Mouse (Mus musculus) adrenal gland, postnatal 4 days (tissue): Measurements from ENCODE around the gene Atp10a. TPM values are rescaled to one million over a fixed set of nuclear protein-coding genes. Genes with fewer than 3 reads are reported as not detected.

Experiments used
- DNase-seq, 2 experiments: peaks; one replicate each; pipeline ENCODE4 v3.0.0; 2021 to 2022; ENCODE audit warnings: low spot score in 2 of 2, mixed read lengths in 2 of 2
- total RNA-seq, 2 experiments: library from RNA; stranded (reverse); gene quantifications; 2 replicates each; pipeline ENCODE4 v1.2.3; 2021

Atp10a gene
- total RNA-seq, 2 experiments from 2014 or later: 37.8 to 42.1 TPM

- DNase-seq: no peak
These were observed 31.0 kb downstream of the Atp10a start for GRCm38 (mm10) chr7:58686997-58687396.

DNA sequence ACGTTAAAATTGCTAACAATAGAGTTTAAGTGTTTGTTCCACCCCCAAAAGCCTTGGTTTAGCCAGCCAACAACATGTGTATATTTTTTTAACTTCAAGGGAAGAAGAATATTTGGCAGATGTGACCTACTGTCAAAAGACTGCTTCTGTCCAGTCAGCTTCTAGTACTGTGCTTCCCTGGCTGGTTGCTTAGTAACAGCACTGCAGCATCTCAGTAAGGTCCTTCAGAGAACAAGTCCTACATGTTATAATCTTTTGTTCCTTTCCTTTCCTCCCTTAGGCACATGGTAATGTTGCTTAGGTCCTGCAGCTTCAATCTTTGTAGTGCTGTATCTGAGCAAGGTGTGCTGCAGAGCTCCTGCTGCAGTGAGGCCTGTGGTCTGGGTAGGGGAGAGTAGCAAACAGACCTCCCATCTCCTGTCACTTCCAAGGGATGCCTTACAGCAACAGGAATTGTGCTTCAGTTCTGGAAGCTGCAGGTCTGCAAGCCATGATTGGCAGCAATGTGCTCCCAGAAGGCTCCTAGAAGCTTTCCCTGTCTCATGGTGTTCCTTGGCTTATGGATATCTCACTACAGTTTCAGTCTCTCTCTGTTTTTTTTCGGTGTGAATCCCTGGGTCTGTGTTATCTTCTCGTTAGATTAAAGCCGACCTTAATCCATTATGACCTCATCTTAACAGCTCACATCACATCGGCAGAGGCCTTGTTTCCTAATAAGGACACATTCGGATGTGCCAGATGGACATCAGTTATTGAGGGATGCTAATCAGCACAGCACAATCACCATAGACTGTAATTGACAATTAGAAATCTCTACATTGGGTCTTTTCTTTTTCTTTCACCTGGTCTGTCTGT is 34.3 kb downstream of the Atp10a start:
- DNase-seq: no peak

GRCm38 (mm10) chr7:58690997-58691596 is 35.1 kb downstream of the Atp10a start:
- no peak for DNase-seq

DNA sequence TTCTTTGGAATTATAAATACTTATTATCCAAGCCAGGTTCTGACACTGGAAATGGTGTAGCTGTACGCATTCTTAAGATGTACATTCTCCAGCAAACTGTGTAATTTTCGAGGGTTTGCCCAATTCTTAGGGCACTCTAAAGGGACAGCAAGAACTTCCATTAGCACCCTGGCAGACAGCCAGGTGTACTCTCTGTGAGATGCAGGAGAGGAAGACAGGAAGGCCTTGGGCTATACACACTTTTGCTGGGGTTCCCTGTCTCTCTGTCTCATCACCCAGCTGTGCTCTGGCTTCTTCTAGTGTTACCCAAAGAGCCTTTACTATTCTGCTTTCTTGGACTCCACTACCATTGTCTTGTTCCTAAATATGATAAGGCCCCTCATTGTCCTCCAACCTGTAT is 36.7 kb downstream of the Atp10a start:
- no peak for DNase-seq

DNA sequence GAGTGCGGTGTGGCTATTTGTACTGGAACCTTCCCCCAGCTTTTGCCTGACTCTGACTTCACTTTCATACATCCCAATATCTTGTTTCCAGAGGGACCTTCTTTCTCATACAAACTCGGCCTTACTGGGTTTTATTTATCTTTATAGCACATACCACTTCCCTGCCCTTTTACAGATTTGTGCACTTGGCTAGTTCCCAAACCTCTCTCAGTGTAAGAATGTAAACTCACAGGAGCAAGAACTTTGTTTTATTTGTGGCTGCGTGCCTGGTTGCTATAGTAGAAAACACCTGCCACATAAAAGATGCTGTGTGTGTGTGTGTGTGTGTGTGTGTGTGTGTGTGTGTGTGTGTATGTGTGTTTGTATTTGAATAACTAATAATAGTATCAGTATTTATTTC is 37.4 kb downstream of the Atp10a start:
- no peak for DNase-seq

DNA sequence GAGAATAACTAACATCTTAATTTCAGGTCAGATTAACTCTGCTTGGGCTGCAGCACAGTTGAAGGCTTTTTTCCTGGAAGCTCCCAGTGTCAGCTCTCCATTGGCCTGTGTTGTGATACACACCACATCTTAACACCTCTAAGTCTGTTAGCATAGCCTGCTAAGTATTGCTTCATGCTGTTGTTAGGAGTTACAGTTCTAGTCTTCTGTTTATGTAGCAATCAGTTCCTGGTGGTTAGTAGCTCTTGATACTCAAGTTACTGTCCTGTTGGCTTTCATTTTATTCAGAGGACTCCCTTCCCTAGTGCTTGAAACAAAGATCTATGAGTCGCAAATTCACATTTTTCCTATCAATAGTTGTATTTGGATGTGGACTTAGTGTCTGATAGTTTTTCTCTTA is 39.7 kb downstream of the Atp10a start:
- DNase-seq: no peak

GRCm38 (mm10) chr7:58697092-58697491 is 41.1 kb downstream of the Atp10a start:
- no peak for DNase-seq

GRCm38 (mm10) chr7:58698738-58699442 is 42.9 kb downstream of the Atp10a start:
- DNase-seq: no peak

- no peak for DNase-seq
These were observed 45.3 kb downstream of the Atp10a start for GRCm38 (mm10) chr7:58701311-58701710.

DNA sequence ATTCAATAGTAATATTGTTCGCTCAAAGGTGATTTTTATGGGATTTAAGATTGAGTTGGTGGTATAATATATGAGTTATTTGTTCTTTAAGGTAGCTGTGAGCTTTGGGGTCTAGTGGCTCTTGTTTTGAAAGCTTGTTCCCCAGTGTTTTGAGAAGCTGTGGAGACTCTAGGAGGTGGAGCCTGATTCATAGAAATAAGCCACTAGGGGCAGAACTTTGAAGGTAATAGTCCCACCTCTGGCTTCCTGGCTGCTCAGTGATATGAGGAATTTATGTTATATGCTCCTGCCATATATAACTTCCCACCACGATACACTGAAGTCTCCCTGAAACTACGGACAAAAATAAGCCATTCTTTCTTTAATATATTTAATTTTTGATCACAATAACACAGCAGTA is 49.2 kb downstream of the Atp10a start:
- DNase-seq: no peak

DNA sequence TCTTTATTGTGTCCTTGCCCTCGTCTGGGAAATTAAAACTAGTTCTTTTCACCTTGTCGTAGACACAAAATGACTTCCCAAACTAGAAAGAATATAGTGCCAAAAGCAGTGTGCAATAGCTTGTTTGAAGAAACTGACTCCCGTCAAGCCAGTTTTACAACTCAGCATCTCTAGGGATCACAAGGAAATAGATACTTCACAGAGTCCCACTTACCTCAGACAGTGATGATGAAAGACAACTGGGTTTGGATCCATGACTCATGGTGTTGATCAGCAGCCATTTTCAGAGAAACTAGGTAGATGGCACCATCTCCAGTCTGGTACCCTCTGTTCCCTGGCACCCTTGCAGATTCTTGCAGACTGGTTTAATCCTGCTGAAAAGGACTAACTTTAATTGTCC is 53.3 kb downstream of the Atp10a start:
- no peak for DNase-seq

DNA sequence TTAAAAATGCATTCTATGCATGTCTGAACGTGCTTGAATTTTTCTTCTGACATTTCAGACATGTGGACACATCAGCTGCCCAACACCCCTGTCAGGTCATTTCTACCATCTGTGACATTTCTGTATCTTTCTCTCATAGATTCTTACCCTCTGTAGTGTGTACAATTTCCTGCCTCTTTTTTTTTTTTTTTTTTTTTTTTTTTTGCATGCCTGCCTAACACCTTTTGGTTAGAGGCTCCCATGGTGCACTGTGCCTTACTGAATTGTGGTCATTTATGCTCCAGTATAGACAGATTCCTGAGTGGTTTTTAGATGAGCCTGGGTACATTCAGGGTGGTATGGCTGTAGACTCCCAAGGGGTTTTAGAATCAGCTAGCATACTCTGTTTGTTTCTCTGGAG is 54.3 kb downstream of the Atp10a start:
- no peak for DNase-seq

- DNase-seq: no peak
These were observed 55.8 kb downstream of the Atp10a start for GRCm38 (mm10) chr7:58711811-58712210.

DNA sequence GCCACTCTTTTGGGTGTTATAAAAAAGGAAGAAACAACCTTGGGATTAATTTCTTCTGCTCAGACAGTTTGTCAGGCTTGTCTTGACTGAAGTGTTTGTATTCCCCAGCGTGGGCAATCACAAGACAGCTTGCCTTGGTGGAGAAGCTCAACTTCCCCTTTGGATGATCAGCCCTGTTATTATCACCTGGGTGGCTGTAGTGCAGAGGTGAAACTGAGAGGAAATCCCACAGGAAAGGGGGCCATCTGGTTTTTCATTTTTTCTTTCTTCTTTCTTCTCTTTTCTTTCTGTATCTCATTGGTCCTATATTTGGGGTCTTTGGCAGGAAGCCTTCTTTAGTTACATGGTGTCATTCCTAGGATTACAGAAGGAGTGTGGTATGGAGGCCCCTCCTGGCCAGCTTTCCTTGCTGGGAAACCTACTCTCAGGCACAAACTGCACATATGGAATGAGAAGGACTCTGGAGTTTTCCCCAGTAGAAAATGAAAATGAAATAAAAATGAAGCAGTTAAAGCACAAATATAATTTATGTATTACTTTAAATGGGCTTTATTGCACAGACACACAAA is 59.7 kb downstream of the Atp10a start:
- DNase-seq: no peak

GRCm38 (mm10) chr7:58716626-58717025 is 60.7 kb downstream of the Atp10a start:
- no peak for DNase-seq

DNA sequence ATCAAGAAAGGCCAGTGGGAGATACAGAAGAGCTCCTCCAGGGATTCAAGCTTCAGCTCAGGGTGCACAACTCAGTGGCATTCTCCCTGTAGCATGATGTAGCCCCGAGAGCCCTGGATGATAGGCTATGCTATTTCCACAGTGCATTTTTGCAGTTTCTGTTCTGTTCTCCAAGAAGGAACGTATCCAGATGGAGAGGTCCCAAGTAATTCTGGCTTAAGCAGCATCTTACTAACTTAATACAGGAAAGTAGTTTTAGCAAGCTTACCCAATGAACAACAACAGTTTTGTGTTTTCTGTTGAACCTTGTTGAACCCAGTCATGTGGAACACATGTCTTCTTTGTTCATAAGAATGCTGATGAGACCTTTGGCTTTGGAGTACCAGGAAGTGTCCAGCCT is 62.6 kb downstream of the Atp10a start:
- DNase-seq: no peak

GRCm38 (mm10) chr7:58719218-58719938 is 63.4 kb downstream of the Atp10a start:
- DNase-seq: no peak

DNA sequence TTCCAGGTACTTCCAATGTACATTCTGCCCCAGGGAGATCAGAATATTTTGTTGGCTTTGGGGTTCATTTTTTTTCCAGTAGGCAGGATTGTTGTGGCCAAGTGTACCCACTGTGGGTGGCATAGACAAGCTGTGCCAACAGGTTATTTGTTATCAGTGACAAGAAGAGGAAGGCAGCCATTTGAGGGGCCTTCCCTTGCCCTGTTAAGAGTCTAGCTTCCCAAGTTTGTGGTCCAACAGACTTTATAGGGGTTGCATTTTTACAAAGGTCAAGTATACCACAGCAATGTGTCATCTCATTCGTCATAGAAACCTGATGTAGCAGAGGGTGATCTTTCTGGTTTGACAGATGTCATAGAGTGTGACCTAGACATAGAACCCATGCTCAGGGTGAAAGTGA is 66.3 kb downstream of the Atp10a start:
- no peak for DNase-seq

DNA sequence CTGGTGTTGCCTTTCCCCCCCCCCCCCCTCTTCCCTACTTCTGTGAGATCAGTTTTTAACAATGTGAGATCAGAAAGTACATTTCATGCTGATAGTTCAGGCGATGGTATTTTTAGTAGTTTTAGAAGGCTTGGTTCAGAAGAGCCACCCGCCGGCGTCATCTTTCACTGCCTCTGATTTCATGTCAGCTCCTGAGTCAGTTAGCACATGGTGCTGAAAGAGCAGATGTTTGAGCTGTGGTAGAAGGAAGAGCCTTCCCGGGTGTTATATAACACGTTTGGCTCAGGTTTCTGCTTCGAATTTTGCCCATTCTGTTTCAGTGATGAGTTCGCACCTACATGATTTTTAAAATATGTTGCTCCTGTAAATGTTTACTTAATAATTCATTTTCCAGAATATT is 74.2 kb downstream of the Atp10a start:
- DNase-seq: no peak

DNA sequence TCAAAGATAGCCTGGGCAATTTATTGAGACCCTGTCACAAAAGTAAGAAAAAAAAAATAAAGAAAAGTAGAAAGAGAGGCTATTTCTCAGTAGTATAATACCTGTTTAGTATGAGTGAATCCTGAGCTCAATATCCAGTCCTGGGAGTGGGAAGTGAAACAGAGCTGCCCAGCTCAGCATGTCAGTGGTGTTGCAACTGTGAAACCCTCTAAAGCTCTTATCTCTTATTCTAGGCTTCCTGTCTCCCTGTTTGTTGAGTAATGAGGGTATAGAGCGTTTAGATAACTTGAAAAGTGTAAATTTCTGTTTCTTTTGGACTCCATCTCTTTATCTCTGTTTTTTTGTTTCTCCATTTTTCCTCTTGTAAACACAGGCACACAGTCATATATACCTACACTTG is 74.9 kb downstream of the Atp10a start:
- no peak for DNase-seq

- DNase-seq: no peak
These were observed 76.4 kb downstream of the Atp10a start for GRCm38 (mm10) chr7:58732406-58732805.
